Mouse (Mus musculus) kidney, postnatal 0 days (tissue): Measurements from ENCODE around the gene Gna11. TPM values are rescaled to one million over a fixed set of nuclear protein-coding genes. Genes with fewer than 3 reads are reported as not detected.
A peak's percentile ranks its signal among the peaks of the same experiment; 100 is the strongest.

Experiments
- ATAC-seq: fragments of 200-750 bp; cut with Nextera tagmentation; replicated peaks from 2 replicates; pipeline ENCODE4 v1.8.0; 2017; ENCODE audit warnings: low read depth, moderate number of reproducible peaks, moderate TSS enrichment, moderate library complexity; ENCODE audit not compliant: low FRiP score
- DNase-seq: peaks from one replicate; pipeline ENCODE4 v3.0.0-alpha.2; 2016; ENCODE audit warnings: low spot score
- H3K27ac ChIP-seq: fragments of 300-500 bp; sonication (generic); 2 replicates; pipeline ENCODE4 v1.5.1; 2014; ENCODE audit warnings: mild to moderate bottlenecking
- H3K27me3 ChIP-seq: fragments of 300-500 bp; sonication (generic); 2 replicates; pipeline ENCODE4 v1.6.1; 2014; ENCODE audit warnings: low read length, mixed read lengths; ENCODE audit not compliant: insufficient read depth
- H3K36me3 ChIP-seq: fragments of 300-500 bp; sonication (generic); 2 replicates; pipeline ENCODE4 v1.6.1; 2014; ENCODE audit warnings: low read length, mixed read lengths; ENCODE audit not compliant: insufficient read depth
- H3K4me1 ChIP-seq: fragments of 300-500 bp; sonication (generic); replicated peaks from 2 replicates; pipeline ENCODE4 v1.6.1; 2014; ENCODE audit warnings: antibody characterized with exemption, low read length, mixed read lengths; ENCODE audit not compliant: insufficient read depth
- H3K4me2 ChIP-seq: fragments of 300-500 bp; sonication (generic); 2 replicates; pipeline ENCODE4 v1.6.1; 2014; ENCODE audit warnings: mild to moderate bottlenecking, low read length, moderate library complexity, mixed read lengths
- H3K4me3 ChIP-seq: fragments of 300-500 bp; sonication (generic); replicated peaks from 2 replicates; pipeline ENCODE4 v1.5.1; 2014; ENCODE audit warnings: low read depth, low read length
- H3K9ac ChIP-seq: fragments of 300-500 bp; sonication (generic); 2 replicates; pipeline ENCODE4 v1.6.1; 2014; ENCODE audit warnings: low read depth, low read length
- H3K9me3 ChIP-seq: fragments of 300-500 bp; sonication (generic); replicated peaks from 2 replicates; pipeline ENCODE4 v1.6.1; 2016; ENCODE audit warnings: low read length, inconsistent platforms, mixed read lengths
- CTCF ChIP-seq: IDR thresholded peaks from 2 replicates; pipeline ENCODE4 v1.5.1; 2016; ENCODE audit warnings: antibody characterized with exemption, low read depth, mild to moderate bottlenecking, moderate library complexity
- WGBS: fragments of 180-500 bp; shearing (Covaris S2); extraction: QIAGEN DNeasy Blood & Tissue Kit; methylation state at CpG from one replicate; pipeline ENCODE4 v1.1.7; 2014; 5-methylcytosine and 5-hydroxymethylcytosine counted together
- polyA plus RNA-seq: library from polyadenylated mRNA; unstranded; fragments of >200 nt; fragmentation: Nextera tagmentation; extraction: Ambion mirVana; gene quantifications from 2 replicates; pipeline ENCODE4 v1.2.1, GENCODE M21; 2015

The Gna11 gene
- polyA plus RNA-seq, 1 experiment from 2014 or later = 69.5 TPM

GRCm38 (mm10) chr10:81583347-81583746, 38.4 kb upstream of the Gna11 start:
- Histone ChIP-seq H3K9me3 (no peaks in the 10 kb centered on the region), H3K9ac (no peak overlapping the region), H3K4me3 (no peak overlapping the region), H3K27ac (no peak overlapping the region), H3K4me1 (peaks cover 8% of the 10 kb centered on the region; the same call in 1 of the 2 replicates), H3K27me3 (no peaks in the 10 kb centered on the region), H3K4me2 (no peak overlapping the region), H3K36me3 (peaks cover 11% of the 10 kb centered on the region)
- ATAC-seq = peak; percentile 19; the same call in 1 of the 2 replicates
- DNase-seq = peak; percentile 45
- 53% methylated on average over 6 of the region's 6 CpGs for WGBS
- TF ChIP-seq CTCF = no peak

GRCm38 (mm10) chr10:81580441-81581070, 35.6 kb upstream of the Gna11 start:
- Histone ChIP-seq H3K9ac (no peak overlapping the region), H3K27me3 (no peaks in the 10 kb centered on the region), H3K4me2 (peak overlapping the region; percentile 19), H3K4me1 (peaks cover 10% of the 10 kb centered on the region; the same call in 1 of the 2 replicates), H3K36me3 (peaks cover 4% of the 10 kb centered on the region; the same call in 1 of the 2 replicates), H3K9me3 (no peaks in the 10 kb centered on the region), H3K4me3 (no peak overlapping the region), H3K27ac (no peak overlapping the region)
- WGBS = 28% methylated on average over 25 of the region's 25 CpGs
- DNase-seq (peak; percentile 74), ATAC-seq (peak; percentile 42)
- TF ChIP-seq CTCF = peak; percentile 60

GRCm38 (mm10) chr10:81579967-81580366, 35.0 kb upstream of the Gna11 start:
- H3K4me2 ChIP-seq = peak overlapping the region; percentile 19; the same call in 1 of the 2 replicates
- no peaks in the 10 kb centered on the region for H3K27me3 ChIP-seq
- no peaks in the 10 kb centered on the region for H3K9me3 ChIP-seq
- WGBS = 33% methylated on average over 4 of the region's 4 CpGs
- peaks cover 14% of the 10 kb centered on the region; the same call in 1 of the 2 replicates for H3K4me1 ChIP-seq
- H3K4me3 ChIP-seq = no peak overlapping the region
- DNase-seq (no peak), ATAC-seq (no peak)
- H3K27ac ChIP-seq = no peak overlapping the region
- no peak overlapping the region for H3K9ac ChIP-seq
- H3K36me3 ChIP-seq = peaks cover 4% of the 10 kb centered on the region; the same call in 1 of the 2 replicates
- TF ChIP-seq CTCF = no peak

- Histone ChIP-seq H3K4me2 (peak overlapping the region; percentile 75), H3K27ac (peak overlapping the region; percentile 47; the same call in 1 of the 2 replicates), H3K9ac (peak overlapping the region; percentile 57), H3K4me1 (peaks cover 30% of the 10 kb centered on the region), H3K27me3 (0 out of 2 replicates have a peak, but pooled peaks cover 6% of the 10 kb centered on the region), H3K4me3 (peak overlapping the region; percentile 47), H3K36me3 (peaks cover 4% of the 10 kb centered on the region; the same call in 1 of the 2 replicates), H3K9me3 (no peaks in the 10 kb centered on the region)
- TF ChIP-seq CTCF = no peak
- no peak for ATAC-seq
- WGBS = 2% methylated on average over 6 of the region's 6 CpGs
- DNase-seq = no peak
Measured at GRCm38 (mm10) chr10:81575695-81576094, 30.7 kb upstream of the Gna11 start.

GRCm38 (mm10) chr10:81575208-81575631, 30.2 kb upstream of the Gna11 start:
- peaks cover 4% of the 10 kb centered on the region; the same call in 1 of the 2 replicates for H3K36me3 ChIP-seq
- DNase-seq (peak; percentile 38), ATAC-seq (no peak)
- under 1% methylated on average over 22 of the region's 30 CpGs for WGBS
- H3K9ac ChIP-seq = peak overlapping the region; percentile 57
- H3K9me3 ChIP-seq = no peaks in the 10 kb centered on the region
- peaks cover 26% of the 10 kb centered on the region for H3K4me1 ChIP-seq
- H3K4me3 ChIP-seq = peak overlapping the region; percentile 47
- 0 out of 2 replicates have a peak, but pooled peaks cover 6% of the 10 kb centered on the region for H3K27me3 ChIP-seq
- peak overlapping the region; percentile 75 for H3K4me2 ChIP-seq
- TF ChIP-seq CTCF = no peak
- peak overlapping the region; percentile 47; the same call in 1 of the 2 replicates for H3K27ac ChIP-seq

- H3K27ac ChIP-seq = peak within 1 kb of the TSS; percentile 47; the same call in 1 of the 2 replicates
- H3K4me1 ChIP-seq = peaks cover 24% of the 10 kb centered on the region
Measured at GRCm38 (mm10) chr10:81574081-81575056, 29.4 kb upstream of the Gna11 start, which contains the start of gene Tle2. Gene Tle2, plus strand, starts transcription at chr10:81574561.

More at GRCm38 (mm10) chr10:81574081-81575056, 29.4 kb upstream of the Gna11 start, which contains the start of gene Tle2:
- peak within 1 kb of the TSS; percentile 47 for H3K4me3 ChIP-seq
- H3K4me2 ChIP-seq = peak within 1 kb of the TSS; percentile 75
- WGBS = 26% methylated on average over 10 of the region's 10 CpGs
- H3K9me3 ChIP-seq = no peaks in the 10 kb centered on the region
- H3K27me3 ChIP-seq = 0 out of 2 replicates have a peak, but pooled peaks cover 6% of the 10 kb centered on the region
- TF ChIP-seq CTCF = no peak
- peak; percentile 51 for DNase-seq
- H3K9ac ChIP-seq = peak within 1 kb of the TSS; percentile 57
- no peak for ATAC-seq
- peaks cover 4% of the 10 kb centered on the region; the same call in 1 of the 2 replicates for H3K36me3 ChIP-seq
